24 mouse cellular contexts compared by ENCODE assay signal in the genomic region with DNA sequence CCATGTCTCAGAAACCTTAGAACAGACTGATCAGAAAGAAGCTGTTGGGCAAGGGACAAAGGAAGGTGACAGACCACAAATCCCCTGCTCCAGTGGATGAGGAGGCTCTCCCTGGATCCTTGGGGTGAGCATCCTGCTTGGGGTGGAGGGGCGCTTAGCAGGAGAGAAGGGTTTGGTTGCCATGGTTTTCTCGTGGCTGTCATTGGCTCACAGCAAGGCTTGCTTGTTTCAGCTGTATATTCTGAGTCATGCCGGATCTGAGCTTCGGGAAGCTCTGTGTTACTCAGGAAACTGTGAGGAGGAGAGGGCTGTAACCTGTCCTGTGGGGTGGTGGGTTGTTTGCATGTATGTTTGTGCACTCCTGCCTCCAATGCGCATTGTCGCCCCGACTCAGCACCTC. TPM values are rescaled to one million over a fixed set of nuclear protein-coding genes. Genes with fewer than 3 reads are reported as not detected.
DNase-seq lines count a peak whose midpoint lies in the region; ATAC-seq and TF ChIP-seq lines count a peak whose summit lies in the region.
"Had no signal": no experiment of that assay in that cellular context is flagged by ENCODE, and none has a peak within 500 bp of the region (broad histone marks: within the 10 kb centered on the region; RNA-seq: fewer than 3 reads in every experiment).

No protein-coding gene starts in this region.

- no peak for TF ChIP-seq CTCF in forebrain, postnatal 0 days (IDR thresholded peaks at IDR 0.05; ENCODE audit: low read depth)

- H3K36me3 ChIP-seq in forebrain, postnatal 0 days (ENCODE audit: insufficient read depth): no peaks in the 10 kb centered on the region
- H3K36me3 ChIP-seq in forebrain, embryonic 10.5 days (replicated peaks): no peaks in the 10 kb centered on the region
- H3K36me3 ChIP-seq: embryonic facial prominence, embryonic 13.5 days; heart, embryonic 15.5 days; limb, embryonic 12.5 days; liver, embryonic 13.5 days; lung, embryonic 15.5 days; neural tube, embryonic 12.5 days had no signal

- ATAC-seq in forebrain, postnatal 0 days: peak; percentile 91
- ATAC-seq in erythroblast, adult 5-6 weeks (replicated peaks; ENCODE audit: low FRiP score, poor library complexity, severe bottlenecking): no peak
- ATAC-seq: intestine, embryonic 16.5 days had no signal

- no peaks in the 10 kb centered on the region for H3K27me3 ChIP-seq in forebrain, postnatal 0 days (ENCODE audit: insufficient read depth, low read length)
- H3K27me3 ChIP-seq in forebrain, embryonic 10.5 days (ENCODE audit: poor library complexity, severe bottlenecking): no peaks in the 10 kb centered on the region
- H3K27me3 ChIP-seq: CH12.LX; embryonic facial prominence, embryonic 13.5 days; heart, embryonic 15.5 days; limb, embryonic 12.5 days; liver, embryonic 13.5 days; lung, embryonic 15.5 days; neural tube, embryonic 12.5 days had no signal

- no peak overlapping the region for H3K4me3 ChIP-seq in forebrain, postnatal 0 days (ENCODE audit: low read depth, low read length)
- no peak overlapping the region for H3K4me3 ChIP-seq in forebrain, embryonic 10.5 days
- H3K4me3 ChIP-seq: embryonic facial prominence, embryonic 13.5 days; heart, adult 2 months; heart, embryonic 15.5 days; limb, embryonic 12.5 days; liver, embryonic 13.5 days; lung, embryonic 15.5 days; neural tube, embryonic 12.5 days had no signal

- 59% methylated on average over 7 of the region's 7 CpGs for WGBS in forebrain, postnatal 0 days
- WGBS in forebrain, embryonic 10.5 days: 78% methylated on average over 7 of the region's 7 CpGs

- H3K9me3 ChIP-seq in forebrain, postnatal 0 days (ENCODE audit: low read length): no peaks in the 10 kb centered on the region
- no peaks in the 10 kb centered on the region for H3K9me3 ChIP-seq in forebrain, embryonic 10.5 days
- H3K9me3 ChIP-seq: embryonic facial prominence, embryonic 13.5 days; heart, embryonic 15.5 days; limb, embryonic 12.5 days; liver, embryonic 13.5 days; lung, embryonic 15.5 days; neural tube, embryonic 12.5 days had no signal

- H3K27ac ChIP-seq in forebrain, postnatal 0 days (ENCODE audit: low read depth, low read length): 0 out of 2 replicates have a peak overlapping the region, but pooled peaks have one; percentile 45
- no peak overlapping the region for H3K27ac ChIP-seq in forebrain, embryonic 10.5 days
- H3K27ac ChIP-seq: embryonic facial prominence, embryonic 13.5 days; heart, adult 2 months; heart, embryonic 15.5 days; kidney, postnatal 0 days; limb, embryonic 12.5 days; liver, embryonic 13.5 days; lung, embryonic 15.5 days; macrophage; neural tube, embryonic 12.5 days had no signal

- 0 out of 2 replicates have a peak, but pooled peaks cover 7% of the 10 kb centered on the region for H3K4me1 ChIP-seq in forebrain, postnatal 0 days (ENCODE audit: insufficient read depth)
- H3K4me1 ChIP-seq in forebrain, embryonic 10.5 days: no peaks in the 10 kb centered on the region
- H3K4me1 ChIP-seq: embryonic facial prominence, embryonic 13.5 days; heart, embryonic 15.5 days; liver, embryonic 13.5 days; lung, embryonic 15.5 days; neural tube, embryonic 12.5 days had no signal

- peak; percentile 70 for DNase-seq in forebrain, postnatal 0 days
- DNase-seq in forebrain, embryonic 10.5 days (ENCODE audit: extremely low spot score, low spot score): no peak
- DNase-seq in layer of hippocampus, adult 9-11 months: peak; percentile 63
- DNase-seq in layer of hippocampus, adult 8-10 months (ENCODE audit: low spot score in 2 of 2): no peak
- peak; percentile 32 for DNase-seq in ZHBTc4 (ENCODE audit: low read depth, low spot score)
- peak; percentile 67 to 76 for DNase-seq in right cerebral cortex, adult 2 months (ENCODE audit: low spot score in 2 of 2)
- no peak for DNase-seq in adrenal gland, postnatal 14 days
- DNase-seq: adrenal gland, adult 8-10 months; cerebellum, adult 2 months; gastrocnemius, postnatal 14 days; heart, adult 2 months; liver, embryonic 13.5 days; thymus, postnatal 4 days had no signal

- H3K9ac ChIP-seq in forebrain, postnatal 0 days: no peak overlapping the region
- H3K9ac ChIP-seq: embryonic facial prominence, embryonic 13.5 days; heart, embryonic 15.5 days; limb, embryonic 12.5 days; liver, embryonic 13.5 days; lung, embryonic 15.5 days; neural tube, embryonic 12.5 days had no signal

- no peak overlapping the region for H3K4me2 ChIP-seq in forebrain, postnatal 0 days (ENCODE audit: low read depth)
- H3K4me2 ChIP-seq: embryonic facial prominence, embryonic 13.5 days; heart, embryonic 15.5 days; limb, embryonic 12.5 days; liver, embryonic 13.5 days; lung, embryonic 15.5 days; neural tube, embryonic 12.5 days had no signal

RNA-seq across cellular contexts. Expression of gene Kcnf1, which starts 23.8 kb away (rescaled TPM):
- 20.2 and 24.8 TPM in 2 replicates for total RNA-seq in forebrain, postnatal 0 days (2014; rRNA removed)
- 5.6 and 6.8 TPM in 2 replicates for polyA plus RNA-seq in forebrain, postnatal 0 days (2015; fragmentation: Nextera tagmentation; extraction: Ambion mirVana)
- 0.50 and 0.62 TPM in 2 replicates for polyA plus RNA-seq in forebrain, embryonic 10.5 days (2016; fragmentation: Nextera tagmentation; extraction: Ambion mirVana)
- total RNA-seq in layer of hippocampus, adult 8-10 months (2022): 10 to 100 TPM; 34.5 to 49.7 (median 42.7) TPM
- total RNA-seq in adrenal gland, postnatal 14 days (2021): 0.23 and 0.30 TPM in 2 replicates
- not detected in 2 replicates for total RNA-seq in erythroblast, adult 5-6 weeks (2015; ENCODE audit: low replicate concordance)
- total RNA-seq in erythroblast, adult 5-6 weeks (2017; ENCODE audit: low replicate concordance): not detected in 2 replicates
- total RNA-seq: CH12.LX; common myeloid progenitor, adult 5-6 weeks; heart, adult 2 months had no signal
- polyA plus RNA-seq: macrophage had no signal

Comparison
In these comparisons a context has a peak if more than half of its experiments do, and no peak if none do; other contexts are left out.
1. DNase-seq: peak in forebrain, postnatal 0 days (single experiment), layer of hippocampus, adult 9-11 months (single experiment), ZHBTc4 (single experiment) and right cerebral cortex, adult 2 months (2 of 2); none in forebrain, embryonic 10.5 days (single experiment), layer of hippocampus, adult 8-10 months (0 of 2) and adrenal gland, postnatal 14 days (single experiment).
2. RNA of gene Kcnf1, which starts 23.8 kb away (total RNA-seq): 34.5 to 49.7 TPM in layer of hippocampus, adult 8-10 months and 20.2 to 24.8 TPM in forebrain, postnatal 0 days; 0.23 to 0.30 TPM in adrenal gland, postnatal 14 days and not detected in erythroblast, adult 5-6 weeks; every median in the first group is over 10 times any median in the second.